Mouse (Mus musculus) lung, embryonic 14.5 days (tissue): ENCODE results near the gene Mtx1. TPM values are rescaled to one million over a fixed set of nuclear protein-coding genes. Genes with fewer than 3 reads are reported as not detected.
"Not testable (repeated sequence)": the region's sequence is repeated elsewhere in the genome, so short reads cannot be mapped to it uniquely, and the experiment has no call there.

Experiments used
- ATAC-seq: fragments of 200-750 bp; cut with Nextera tagmentation; 2 replicates; pipeline ENCODE4 v1.8.0; 2017; ENCODE audit warnings: mild to moderate bottlenecking, moderate TSS enrichment, moderate library complexity; ENCODE audit not compliant: insufficient read depth
- DNase-seq: peaks from one replicate; pipeline ENCODE4 v3.0.0-alpha.2; 2015
- H3K27ac ChIP-seq: fragments of 300-500 bp; sonication (generic); 2 replicates; pipeline ENCODE4 v1.5.1; 2014; ENCODE audit warnings: low read depth, mild to moderate bottlenecking, moderate library complexity
- H3K27me3 ChIP-seq: fragments of 300-500 bp; sonication (generic); 2 replicates; pipeline ENCODE4 v1.6.1; 2014; ENCODE audit warnings: low read length, control low read depth; ENCODE audit not compliant: insufficient read depth
- H3K36me3 ChIP-seq: fragments of 300-500 bp; sonication (generic); 2 replicates; pipeline ENCODE4 v1.6.1; 2014; ENCODE audit warnings: control low read depth; ENCODE audit not compliant: insufficient read depth
- H3K4me1 ChIP-seq: fragments of 300-500 bp; sonication (generic); 2 replicates; pipeline ENCODE4 v1.6.1; 2014; ENCODE audit warnings: antibody characterized with exemption, control low read depth; ENCODE audit not compliant: insufficient read depth
- H3K4me2 ChIP-seq: fragments of 300-500 bp; sonication (generic); 2 replicates; pipeline ENCODE4 v1.6.1; 2014; ENCODE audit warnings: mild to moderate bottlenecking
- H3K4me3 ChIP-seq: fragments of 300-500 bp; sonication (generic); 2 replicates; pipeline ENCODE4 v1.5.1; 2014; ENCODE audit warnings: low read depth, low read length
- H3K9ac ChIP-seq: fragments of 300-500 bp; sonication (generic); 2 replicates; pipeline ENCODE4 v1.6.1; 2014
- H3K9me3 ChIP-seq: fragments of 300-500 bp; sonication (generic); 2 replicates; pipeline ENCODE4 v1.6.1; 2016; ENCODE audit warnings: low read depth, low read length, control low read depth
- CTCF ChIP-seq: IDR thresholded peaks from 2 replicates; pipeline ENCODE4 v1.5.1; 2016; ENCODE audit warnings: antibody characterized with exemption, low read depth
- WGBS: fragments of 180-500 bp; shearing (Covaris S2); extraction: QIAGEN DNeasy Blood & Tissue Kit; methylation state at CpG from one replicate; pipeline ENCODE4 v1.1.7; 2014; 5-methylcytosine and 5-hydroxymethylcytosine counted together
- microRNA counts: library from miRNA; unstranded; fragments of <30 nt; microRNA quantifications from one replicate; lab custom pipeline; 2016
- microRNA-seq: library from miRNA; unstranded; fragments of <30 nt; microRNA quantifications from one replicate; pipeline ENCODE4, GENCODE M21; 2016; ENCODE audit warnings: borderline number of aligned reads
- polyA plus RNA-seq: library from polyadenylated mRNA; unstranded; fragments of >200 nt; fragmentation: Nextera tagmentation; extraction: Ambion mirVana; gene quantifications from 2 replicates; pipeline ENCODE4 v1.2.1, GENCODE M21; 2014

The Mtx1 gene
- polyA plus RNA-seq, 1 experiment from 2014 or later, result 193 TPM

GRCm38 (mm10) chr3:89164506-89165267 is 62.2 kb downstream of the Mtx1 start, which contains the start of gene Clk2:
Clk2 (plus strand) TSS chr3:89164795.
- TF ChIP-seq CTCF, result no peak
- peak; percentile 97 for DNase-seq
- H3K4me1 ChIP-seq, result no peaks in the 10 kb centered on the region
- peak within 1 kb of the TSS; percentile 66 for H3K4me2 ChIP-seq
- H3K4me3 ChIP-seq, result peak within 1 kb of the TSS; percentile 93
- H3K36me3 ChIP-seq, result peaks cover 35% of the 10 kb centered on the region
- peak; percentile 98 for ATAC-seq
- H3K27ac ChIP-seq, result peak within 1 kb of the TSS; percentile 98
- no peaks in the 10 kb centered on the region for H3K9me3 ChIP-seq
- H3K9ac ChIP-seq, result peak within 1 kb of the TSS; percentile 97
- under 1% methylated on average over 76 of the region's 79 CpGs for WGBS
- no peaks in the 10 kb centered on the region for H3K27me3 ChIP-seq

- H3K4me1 ChIP-seq, result no peaks in the 10 kb centered on the region
- H3K9me3 ChIP-seq, result no peaks in the 10 kb centered on the region
- no peak overlapping the region for H3K27ac ChIP-seq
- H3K4me3 ChIP-seq, result peak overlapping the region; percentile 93
- 71% methylated on average over 5 of the region's 5 CpGs for WGBS
- no peak for TF ChIP-seq CTCF
- ATAC-seq (no peak), DNase-seq (no peak)
- H3K4me2 ChIP-seq, result peak overlapping the region; percentile 66
- H3K27me3 ChIP-seq, result peaks cover 3% of the 10 kb centered on the region
- H3K36me3 ChIP-seq, result peaks cover 26% of the 10 kb centered on the region
- peak overlapping the region; percentile 97 for H3K9ac ChIP-seq
Observed at GRCm38 (mm10) chr3:89163643-89164245, 63.1 kb downstream of the Mtx1 start.

GRCm38 (mm10) chr3:89163123-89163522 is 63.8 kb downstream of the Mtx1 start:
- H3K9me3 ChIP-seq, result no peaks in the 10 kb centered on the region
- ATAC-seq (no peak), DNase-seq (no peak)
- no peak overlapping the region for H3K27ac ChIP-seq
- peaks cover 20% of the 10 kb centered on the region for H3K36me3 ChIP-seq
- WGBS, result 81% methylated on average over 1 of the region's 1 CpGs
- no peak overlapping the region for H3K9ac ChIP-seq
- H3K4me1 ChIP-seq, result no peaks in the 10 kb centered on the region
- TF ChIP-seq CTCF, result no peak
- no peak overlapping the region for H3K4me3 ChIP-seq
- no peak overlapping the region for H3K4me2 ChIP-seq
- H3K27me3 ChIP-seq, result peaks cover 10% of the 10 kb centered on the region

GRCm38 (mm10) chr3:89161786-89162185 is 65.1 kb downstream of the Mtx1 start:
- no peak overlapping the region for H3K9ac ChIP-seq
- H3K4me3 ChIP-seq, result no peak overlapping the region
- peaks cover 7% of the 10 kb centered on the region; the same call in 1 of the 2 replicates for H3K36me3 ChIP-seq
- 68% methylated on average over 4 of the region's 4 CpGs for WGBS
- TF ChIP-seq CTCF, result no peak
- no peaks in the 10 kb centered on the region for H3K9me3 ChIP-seq
- no peak overlapping the region for H3K27ac ChIP-seq
- DNase-seq, result no peak
- no peak for ATAC-seq
- no peak overlapping the region for H3K4me2 ChIP-seq
- H3K27me3 ChIP-seq, result peaks cover 11% of the 10 kb centered on the region
- H3K4me1 ChIP-seq, result no peaks in the 10 kb centered on the region

- not testable (repeated sequence) for ATAC-seq, H3K4me3 ChIP-seq, H3K4me2 ChIP-seq, H3K4me1 ChIP-seq, H3K36me3 ChIP-seq, DNase-seq, H3K9ac ChIP-seq, H3K9me3 ChIP-seq, H3K27ac ChIP-seq
- H3K27me3 ChIP-seq, result peaks cover 11% of the 10 kb centered on the region
Observed at GRCm38 (mm10) chr3:89161207-89161606, 65.7 kb downstream of the Mtx1 start.

GRCm38 (mm10) chr3:89159616-89160344 is 67.1 kb downstream of the Mtx1 start, which contains the start of gene Hcn3:
Hcn3 (minus strand) TSS chr3:89160196.
- H3K4me3 ChIP-seq, result peak within 1 kb of the TSS; percentile 58
- H3K9me3 ChIP-seq, result no peaks in the 10 kb centered on the region
- peak; percentile 52 for TF ChIP-seq CTCF
- H3K27ac ChIP-seq, result no peak within 1 kb of the TSS
- peak; percentile 67 for ATAC-seq
- peaks cover 11% of the 10 kb centered on the region for H3K27me3 ChIP-seq
- under 1% methylated on average over 64 of the region's 66 CpGs for WGBS
- peak; percentile 84 for DNase-seq
- peak within 1 kb of the TSS; percentile 34 for H3K9ac ChIP-seq
- no peaks in the 10 kb centered on the region for H3K36me3 ChIP-seq
- no peaks in the 10 kb centered on the region for H3K4me1 ChIP-seq
- H3K4me2 ChIP-seq, result peak within 1 kb of the TSS; percentile 96

- no peaks in the 10 kb centered on the region for H3K4me1 ChIP-seq
- peak; percentile 78 for DNase-seq
- H3K36me3 ChIP-seq, result no peaks in the 10 kb centered on the region
- no peak overlapping the region for H3K9ac ChIP-seq
- WGBS, result under 1% methylated on average over 13 of the region's 13 CpGs
- no peaks in the 10 kb centered on the region for H3K9me3 ChIP-seq
- H3K27ac ChIP-seq, result no peak overlapping the region
- H3K27me3 ChIP-seq, result peaks cover 11% of the 10 kb centered on the region
- H3K4me2 ChIP-seq, result peak overlapping the region; percentile 96
- H3K4me3 ChIP-seq, result peak overlapping the region; percentile 58
- TF ChIP-seq CTCF, result no peak
- no peak for ATAC-seq
Observed at GRCm38 (mm10) chr3:89159211-89159610, 67.7 kb downstream of the Mtx1 start.

MicroRNA genes within 50 kb of the gene (microRNA counts, 519-probe panel; counts per million panel counts)
- microRNA mmu-miR-92b (lab: Ali Mortazavi, UCI), result 2,506 counts per million, percentile 44 among the panel's probes with 10 or more counts

Small RNA genes lying within 50 kb of the gene (microRNA-seq; reads per million reads assigned to microRNA genes)
- gene Mir92b, result 1,659 reads per million, percentile 77 among the genes with 10 or more reads in this experiment

Other genes starting within 250 kb of the Mtx1 start
- 11.2 and 13.9 TPM in 2 replicates for gene Rusc1, start 133.8 kb downstream of the Mtx1 start, polyA plus RNA-seq
- not detected in 2 replicates for gene Gm43738, start 126.0 kb downstream of the Mtx1 start, polyA plus RNA-seq
- gene Fdps, start 125.1 kb downstream of the Mtx1 start, polyA plus RNA-seq, result 164 and 177 TPM in 2 replicates
- 0.08 TPM in 1 of 2 replicates, not detected in the other for gene Pklr, start 90.9 kb downstream of the Mtx1 start, polyA plus RNA-seq
- 0.47 and 0.61 TPM in 2 replicates for gene Hcn3, start 66.9 kb downstream of the Mtx1 start, polyA plus RNA-seq
- 26.1 and 26.4 TPM in 2 replicates for gene Clk2, start 62.3 kb downstream of the Mtx1 start, polyA plus RNA-seq
- 90.2 and 98.9 TPM in 2 replicates for gene Scamp3, start 49.6 kb downstream of the Mtx1 start, polyA plus RNA-seq
- gene Fam189b, start 43.9 kb downstream of the Mtx1 start, polyA plus RNA-seq, result 18.2 and 19.4 TPM in 2 replicates
- 34.4 and 35.5 TPM in 2 replicates for gene Gba, start 24.2 kb downstream of the Mtx1 start, polyA plus RNA-seq
- 33.6 and 39.9 TPM in 2 replicates for gene Thbs3, start 11.9 kb downstream of the Mtx1 start, polyA plus RNA-seq
- 43.0 and 50.4 TPM in 2 replicates for gene Muc1, start 2.0 kb upstream of the Mtx1 start, polyA plus RNA-seq
- gene Krtcap2, start 18.9 kb upstream of the Mtx1 start, polyA plus RNA-seq, result 293 and 312 TPM in 2 replicates
- 5.7 and 6.3 TPM in 2 replicates for gene Trim46, start 19.2 kb upstream of the Mtx1 start, polyA plus RNA-seq
- gene Dpm3, start 32.3 kb upstream of the Mtx1 start, polyA plus RNA-seq, result 118 and 119 TPM in 2 replicates
- gene Slc50a1, start 43.5 kb upstream of the Mtx1 start, polyA plus RNA-seq, result 58.5 and 60.2 TPM in 2 replicates
- gene Efna1, start 54.1 kb upstream of the Mtx1 start, polyA plus RNA-seq, result 68.3 and 70.4 TPM in 2 replicates
- gene Efna3, start 95.9 kb upstream of the Mtx1 start, polyA plus RNA-seq, result 4.7 and 5.8 TPM in 2 replicates
- gene Efna4, start 110.9 kb upstream of the Mtx1 start, polyA plus RNA-seq, result 24.6 and 27.0 TPM in 2 replicates
- gene Adam15, start 122.9 kb upstream of the Mtx1 start, polyA plus RNA-seq, result 32.7 and 36.7 TPM in 2 replicates
- gene Dcst2, start 134.9 kb upstream of the Mtx1 start, polyA plus RNA-seq, result 0.17 TPM in 1 of 2 replicates, not detected in the other
- gene Dcst1, start 138.2 kb upstream of the Mtx1 start, polyA plus RNA-seq, result 0.11 TPM in 1 of 2 replicates, not detected in the other
- gene Zbtb7b, start 167.7 kb upstream of the Mtx1 start, polyA plus RNA-seq, result 1.6 and 1.7 TPM in 2 replicates
- gene Lenep, start 175.7 kb upstream of the Mtx1 start, polyA plus RNA-seq, result 0.19 and 0.33 TPM in 2 replicates
- gene Flad1, start 184.8 kb upstream of the Mtx1 start, polyA plus RNA-seq, result 18.1 and 18.2 TPM in 2 replicates
- gene Cks1b, start 191.3 kb upstream of the Mtx1 start, polyA plus RNA-seq, result 655 and 692 TPM in 2 replicates
- 69.5 and 75.2 TPM in 2 replicates for gene Shc1, start 191.4 kb upstream of the Mtx1 start, polyA plus RNA-seq
- gene Pygo2, start 203.1 kb upstream of the Mtx1 start, polyA plus RNA-seq, result 54.0 and 56.8 TPM in 2 replicates
- gene Pbxip1, start 209.6 kb upstream of the Mtx1 start, polyA plus RNA-seq, result 13.6 and 14.7 TPM in 2 replicates
- gene Pmvk, start 227.5 kb upstream of the Mtx1 start, polyA plus RNA-seq, result 46.2 and 48.0 TPM in 2 replicates